Mouse (Mus musculus) intestine, embryonic 14.5 days (tissue): ENCODE results near the gene Pex6. TPM values are rescaled to one million over a fixed set of nuclear protein-coding genes. Genes with fewer than 3 reads are reported as not detected.
A peak's percentile ranks its signal among the peaks of the same experiment; 100 is the strongest.

Source experiments
- ATAC-seq: fragments of 200-750 bp; cut with Nextera tagmentation; replicated peaks from 2 replicates; pipeline ENCODE4 v1.8.0; 2017; ENCODE audit warnings: low read depth, moderate number of reproducible peaks, moderate TSS enrichment, moderate library complexity; ENCODE audit not compliant: low FRiP score, low TSS enrichment
- DNase-seq: peaks from one replicate; pipeline ENCODE4 v3.0.0-alpha.2; 2018; ENCODE audit warnings: low spot score
- H3K27ac ChIP-seq: fragments of 300-500 bp; sonication (generic); 2 replicates; pipeline ENCODE4 v1.5.1; 2014; ENCODE audit warnings: low read depth, mild to moderate bottlenecking, control low read depth
- H3K27me3 ChIP-seq: fragments of 300-500 bp; sonication (generic); replicated peaks from 2 replicates; pipeline ENCODE4 v1.6.1; 2014; ENCODE audit warnings: low read length, control low read depth; ENCODE audit not compliant: control insufficient read depth, insufficient read depth
- H3K36me3 ChIP-seq: fragments of 300-500 bp; sonication (generic); 2 replicates; pipeline ENCODE4 v1.6.1; 2014; ENCODE audit warnings: low read length, control low read depth; ENCODE audit not compliant: control insufficient read depth, insufficient read depth
- H3K4me1 ChIP-seq: fragments of 300-500 bp; sonication (generic); replicated peaks from 2 replicates; pipeline ENCODE4 v1.6.1; 2014; ENCODE audit warnings: low read length, control low read depth, mixed read lengths; ENCODE audit not compliant: control insufficient read depth, insufficient read depth
- H3K4me2 ChIP-seq: fragments of 300-500 bp; sonication (generic); 2 replicates; pipeline ENCODE4 v1.6.1; 2014; ENCODE audit warnings: low read length
- H3K4me3 ChIP-seq: fragments of 300-500 bp; sonication (generic); 2 replicates; pipeline ENCODE4 v1.5.1; 2014; ENCODE audit warnings: low read depth, low read length, control low read depth, mixed read lengths
- H3K9ac ChIP-seq: fragments of 300-500 bp; sonication (generic); 2 replicates; pipeline ENCODE4 v1.6.1; 2014; ENCODE audit warnings: mild to moderate bottlenecking, low read length
- H3K9me3 ChIP-seq: fragments of 300-500 bp; sonication (generic); 2 replicates; pipeline ENCODE4 v1.6.1; 2016; ENCODE audit warnings: low read length, control low read depth; ENCODE audit not compliant: control insufficient read depth
- WGBS: fragments of 180-500 bp; shearing (Covaris S2); extraction: QIAGEN DNeasy Blood & Tissue Kit; methylation state at CpG from one replicate; pipeline ENCODE4 v1.1.7; 2014; 5-methylcytosine and 5-hydroxymethylcytosine counted together
- polyA plus RNA-seq: library from polyadenylated mRNA; unstranded; fragments of >200 nt; fragmentation: Nextera tagmentation; extraction: Ambion mirVana; gene quantifications from 2 replicates; pipeline ENCODE4 v1.2.1, GENCODE M21; 2014

Gene Pex6
- 18.3 and 20.8 TPM in 2 replicates for polyA plus RNA-seq

GRCm38 (mm10) chr17:46710959-46711597 is at the start of gene Pex6:
TSS of gene Pex6 (plus strand) at chr17:46711463.
- H3K9ac ChIP-seq, result peak within 1 kb of the TSS; percentile 88
- H3K27ac ChIP-seq, result peak within 1 kb of the TSS; percentile 23; the same call in 1 of the 2 replicates
- H3K4me1 ChIP-seq, result peaks cover 11% of the 10 kb centered on the region; the same call in 1 of the 2 replicates
- H3K9me3 ChIP-seq, result no peaks in the 10 kb centered on the region
- 8% methylated on average over 36 of the region's 36 CpGs for WGBS
- H3K4me3 ChIP-seq, result peak within 1 kb of the TSS; percentile 72
- peaks cover 27% of the 10 kb centered on the region for H3K36me3 ChIP-seq
- DNase-seq, result peak; percentile 94
- ATAC-seq, result peak; percentile 86
- no peaks in the 10 kb centered on the region for H3K27me3 ChIP-seq
- H3K4me2 ChIP-seq, result peak within 1 kb of the TSS; percentile 97

- no peaks in the 10 kb centered on the region for H3K9me3 ChIP-seq
- H3K4me2 ChIP-seq, result no peak overlapping the region
- no peak overlapping the region for H3K4me3 ChIP-seq
- WGBS, result 90% methylated on average over 12 of the region's 12 CpGs
- ATAC-seq (no peak), DNase-seq (no peak)
- H3K27ac ChIP-seq, result no peak overlapping the region
- peaks cover 95% of the 10 kb centered on the region for H3K36me3 ChIP-seq
- H3K9ac ChIP-seq, result no peak overlapping the region
- no peaks in the 10 kb centered on the region for H3K27me3 ChIP-seq
- no peaks in the 10 kb centered on the region for H3K4me1 ChIP-seq
These were observed 49.3 kb upstream of the Pex6 start for GRCm38 (mm10) chr17:46661981-46662380.

GRCm38 (mm10) chr17:46662730-46663129 is 48.5 kb upstream of the Pex6 start:
- Histone ChIP-seq H3K4me2 (no peak overlapping the region), H3K9ac (no peak overlapping the region), H3K27me3 (no peaks in the 10 kb centered on the region), H3K4me3 (no peak overlapping the region), H3K36me3 (peaks cover 92% of the 10 kb centered on the region), H3K27ac (no peak overlapping the region), H3K4me1 (no peaks in the 10 kb centered on the region), H3K9me3 (no peaks in the 10 kb centered on the region)
- 91% methylated on average over 5 of the region's 5 CpGs for WGBS
- DNase-seq, result no peak
- no peak for ATAC-seq

GRCm38 (mm10) chr17:46667712-46668111 is 43.6 kb upstream of the Pex6 start:
- Histone ChIP-seq H3K36me3 (peaks cover 74% of the 10 kb centered on the region), H3K9me3 (no peaks in the 10 kb centered on the region), H3K4me2 (no peak overlapping the region), H3K27ac (no peak overlapping the region), H3K4me3 (no peak overlapping the region), H3K4me1 (no peaks in the 10 kb centered on the region), H3K9ac (no peak overlapping the region), H3K27me3 (no peaks in the 10 kb centered on the region)
- ATAC-seq (no peak), DNase-seq (no peak)
- WGBS, result 92% methylated on average over 16 of the region's 16 CpGs

- no peak overlapping the region for H3K4me3 ChIP-seq
- no peak for DNase-seq
- H3K9ac ChIP-seq, result no peak overlapping the region
- ATAC-seq, result no peak
- H3K27me3 ChIP-seq, result no peaks in the 10 kb centered on the region
- peaks cover 56% of the 10 kb centered on the region for H3K36me3 ChIP-seq
- 93% methylated on average over 10 of the region's 10 CpGs for WGBS
- no peaks in the 10 kb centered on the region for H3K9me3 ChIP-seq
- H3K27ac ChIP-seq, result no peak overlapping the region
- peaks cover 14% of the 10 kb centered on the region for H3K4me1 ChIP-seq
- H3K4me2 ChIP-seq, result no peak overlapping the region
These were observed 41.4 kb upstream of the Pex6 start for GRCm38 (mm10) chr17:46669911-46670310.

GRCm38 (mm10) chr17:46673850-46674529 is 37.3 kb upstream of the Pex6 start, which contains the start of gene Rrp36:
TSS of gene Rrp36 (minus strand) at chr17:46674352.
- H3K4me3 ChIP-seq, result peak within 1 kb of the TSS; percentile 83
- H3K9ac ChIP-seq, result peak within 1 kb of the TSS; percentile 81
- H3K4me1 ChIP-seq, result peaks cover 23% of the 10 kb centered on the region
- H3K27ac ChIP-seq, result peak within 1 kb of the TSS; percentile 80
- H3K36me3 ChIP-seq, result peaks cover 55% of the 10 kb centered on the region
- peak within 1 kb of the TSS; percentile 85 for H3K4me2 ChIP-seq
- no peaks in the 10 kb centered on the region for H3K27me3 ChIP-seq
- ATAC-seq (peak; percentile 92), DNase-seq (peak; percentile 92)
- H3K9me3 ChIP-seq, result no peaks in the 10 kb centered on the region
- WGBS, result 1% methylated on average over 42 of the region's 43 CpGs

GRCm38 (mm10) chr17:46674530-46675283 is 36.6 kb upstream of the Pex6 start:
- H3K4me3 ChIP-seq, result peak overlapping the region; percentile 83
- H3K4me2 ChIP-seq, result peak overlapping the region; percentile 85
- peaks cover 30% of the 10 kb centered on the region for H3K4me1 ChIP-seq
- H3K9ac ChIP-seq, result peak overlapping the region; percentile 81
- H3K27ac ChIP-seq, result peak overlapping the region; percentile 80
- no peaks in the 10 kb centered on the region for H3K9me3 ChIP-seq
- H3K36me3 ChIP-seq, result peaks cover 47% of the 10 kb centered on the region
- 19% methylated on average over 15 of the region's 15 CpGs for WGBS
- DNase-seq (no peak), ATAC-seq (peak; percentile 32)
- no peaks in the 10 kb centered on the region for H3K27me3 ChIP-seq

- DNase-seq (no peak), ATAC-seq (no peak)
- Histone ChIP-seq H3K4me1 (peaks cover 33% of the 10 kb centered on the region), H3K4me2 (peak within 1 kb of the TSS; percentile 82), H3K9me3 (no peaks in the 10 kb centered on the region), H3K36me3 (peaks cover 38% of the 10 kb centered on the region), H3K27ac (peak within 1 kb of the TSS; percentile 66; the same call in 1 of the 2 replicates), H3K9ac (peak within 1 kb of the TSS; percentile 55), H3K4me3 (peak within 1 kb of the TSS; percentile 86), H3K27me3 (no peaks in the 10 kb centered on the region)
- 78% methylated on average over 8 of the region's 9 CpGs for WGBS
These were observed 32.8 kb upstream of the Pex6 start, which contains the start of gene Mea1 for GRCm38 (mm10) chr17:46678416-46678815. TSS of gene Mea1 (plus strand) at chr17:46678793.
